Mouse (Mus musculus): ENCODE data around the gene Wwox. TPM values are rescaled to one million over a fixed set of nuclear protein-coding genes. Genes with fewer than 3 reads are reported as not detected.
A peak's percentile ranks its signal among the peaks of the same experiment; 100 is the strongest.

Gene Wwox
- polyA plus RNA-seq, 2 experiments = 2.5 to 2.6 TPM

DNA sequence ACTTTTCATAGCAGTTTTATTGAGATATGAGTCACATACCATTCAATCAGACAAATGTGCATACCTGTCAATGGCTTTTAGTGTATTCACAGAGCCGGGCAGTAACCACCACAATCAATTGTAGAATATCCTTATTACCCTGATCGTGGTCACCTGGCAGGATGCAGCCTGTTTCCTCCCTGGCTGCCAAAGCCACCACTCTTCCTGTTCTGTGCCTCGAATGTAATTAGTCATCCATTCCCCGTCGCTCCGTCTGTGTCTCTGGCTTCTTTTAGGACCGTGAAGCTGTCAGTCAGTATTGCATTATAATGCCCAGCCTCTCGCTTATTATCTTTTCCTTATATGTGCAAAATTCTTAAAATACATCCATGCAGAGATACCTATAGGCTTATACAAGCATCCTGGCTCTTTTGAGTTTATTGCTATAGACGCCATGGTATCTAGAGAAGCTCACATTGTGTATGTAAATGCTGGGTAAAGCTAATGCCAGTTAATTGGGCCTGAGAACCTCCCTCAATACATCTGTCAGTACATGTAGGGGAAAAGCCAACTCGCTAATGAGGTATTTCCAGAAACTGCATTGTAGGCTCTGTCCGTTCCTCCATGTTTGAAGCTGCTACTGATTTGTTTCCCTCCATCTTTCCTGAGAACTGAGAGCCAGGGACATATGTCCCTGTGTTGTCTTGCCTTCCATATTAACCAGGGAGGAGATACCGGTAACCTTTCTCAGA, 303.9 kb downstream of the Wwox start:
- WGBS (ENCODE audit: insufficient replicate concordance) = 13% methylated on average over 12 of the region's 12 CpGs
- Histone ChIP-seq H3K36me3 (replicated peaks; ENCODE audit: control insufficient read depth, insufficient read depth, low read depth) (no peaks in the 10 kb centered on the region), H3K9me3 (ENCODE audit: control insufficient read depth, low read length) (no peaks in the 10 kb centered on the region), H3K4me2 (ENCODE audit: low read depth) (no peak overlapping the region), H3K27ac (no peak overlapping the region), H3K4me1 (replicated peaks; ENCODE audit: control insufficient read depth in 2 of 2, insufficient read depth in 2 of 2, low read length in 1 of 2) (0 out of 4 replicates have a peak, but pooled peaks cover 0 to 1% of the 10 kb centered on the region in 2 experiments), H3K9ac (replicated peaks) (no peak overlapping the region), H3K4me3 (ENCODE audit: insufficient read depth in 1 of 2, low read depth in 2 of 2, low read length in 2 of 2) (no peak overlapping the region), H3K27me3 (ENCODE audit: control insufficient read depth, insufficient read depth, low read length) (no peaks in the 10 kb centered on the region)
- DNase-seq (ENCODE audit: low read depth in 3 of 3, low spot score in 3 of 3) = no peak
- no peak for ATAC-seq (ENCODE audit: insufficient read depth)
- TF ChIP-seq CTCF (IDR thresholded peaks at IDR 0.05; ENCODE audit: low read depth) (no peak), EP300 (IDR thresholded peaks at IDR 0.05; ENCODE audit: low read depth) (no peak)

DNA sequence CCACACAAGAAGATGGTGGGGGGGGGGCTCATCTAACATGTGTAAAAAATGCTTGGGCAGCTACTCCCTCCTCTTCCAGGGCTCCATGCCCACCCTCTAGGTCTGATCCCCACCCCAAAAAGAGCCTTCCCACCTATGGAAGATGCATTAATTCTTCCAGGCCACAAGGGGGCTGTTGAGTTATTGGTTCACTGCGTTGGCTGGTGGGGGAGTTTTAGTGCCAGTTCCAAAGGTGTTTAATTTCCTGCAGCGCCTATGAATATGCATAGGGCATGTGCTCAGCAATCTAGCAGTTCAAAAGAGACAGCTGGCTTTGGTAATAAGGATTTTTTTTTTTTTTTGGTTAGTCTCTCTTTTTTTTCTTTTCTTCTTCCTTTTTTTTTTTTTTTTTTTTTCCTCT, 306.9 kb downstream of the Wwox start:
- Histone ChIP-seq H3K9ac (replicated peaks) (no peak overlapping the region), H3K36me3 (replicated peaks; ENCODE audit: control insufficient read depth, insufficient read depth, low read depth) (no peaks in the 10 kb centered on the region), H3K27ac (no peak overlapping the region), H3K27me3 (ENCODE audit: control insufficient read depth, insufficient read depth, low read length) (no peaks in the 10 kb centered on the region), H3K4me1 (replicated peaks; ENCODE audit: control insufficient read depth in 2 of 2, insufficient read depth in 2 of 2, low read length in 1 of 2) (peaks cover 0 to 4% of the 10 kb centered on the region in 2 experiments; a peak in 1 of 4 replicates), H3K4me3 (ENCODE audit: insufficient read depth in 1 of 2, low read depth in 2 of 2, low read length in 2 of 2) (no peak overlapping the region), H3K9me3 (ENCODE audit: control insufficient read depth, low read length) (no peaks in the 10 kb centered on the region), H3K4me2 (ENCODE audit: low read depth) (no peak overlapping the region)
- TF ChIP-seq EP300 (IDR thresholded peaks at IDR 0.05; ENCODE audit: low read depth) (no peak), CTCF (IDR thresholded peaks at IDR 0.05; ENCODE audit: low read depth) (peak; percentile 25; the same call in 1 of the 2 replicates)
- DNase-seq (ENCODE audit: low read depth in 3 of 3, low spot score in 3 of 3) = no peak
- WGBS (ENCODE audit: insufficient replicate concordance) = 60% methylated on average over 2 of the region's 2 CpGs
- no peak for ATAC-seq (ENCODE audit: insufficient read depth)

DNA sequence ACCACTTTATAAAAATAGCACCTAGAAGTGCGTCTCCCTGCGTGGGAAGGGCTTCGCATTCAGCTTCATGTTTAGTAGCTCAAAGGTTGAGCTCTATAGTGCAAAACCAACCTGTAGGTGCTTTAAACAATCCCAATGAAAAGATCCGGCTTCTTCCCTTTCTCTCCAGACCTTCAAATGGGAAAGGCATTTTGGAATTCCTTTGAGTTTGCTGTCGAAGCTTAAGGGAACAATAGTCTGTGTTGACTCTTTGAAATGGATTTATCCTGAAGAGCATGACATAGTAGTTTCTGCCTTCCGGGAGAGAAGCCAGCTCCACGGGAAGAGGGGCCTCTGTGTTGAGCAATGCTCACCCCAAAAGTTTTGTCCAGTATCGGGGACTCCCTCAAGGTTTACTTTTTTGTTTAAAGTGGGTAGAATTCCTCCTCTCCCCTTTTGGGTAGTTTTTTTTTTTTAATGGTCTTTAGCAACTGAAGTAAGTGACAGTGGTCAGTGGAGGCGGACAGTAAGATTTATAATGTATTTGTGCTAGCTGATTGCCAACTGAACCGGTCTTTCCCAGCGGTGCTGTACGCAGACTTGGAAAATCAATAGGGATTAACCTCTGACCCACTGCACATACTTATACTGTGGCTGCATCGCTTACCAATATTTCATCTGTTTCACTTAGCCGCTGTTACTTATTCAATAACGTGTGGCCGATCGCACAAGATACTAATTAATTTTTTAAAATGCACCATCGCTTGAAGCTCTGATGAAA, 312.1 kb downstream of the Wwox start:
- Histone ChIP-seq H3K4me2 (ENCODE audit: low read depth) (no peak overlapping the region), H3K9me3 (ENCODE audit: control insufficient read depth, low read length) (no peaks in the 10 kb centered on the region), H3K27me3 (ENCODE audit: control insufficient read depth, insufficient read depth, low read length) (no peaks in the 10 kb centered on the region), H3K27ac (no peak overlapping the region), H3K4me1 (replicated peaks; ENCODE audit: control insufficient read depth in 2 of 2, insufficient read depth in 2 of 2, low read length in 1 of 2) (peaks cover 0 to 2% of the 10 kb centered on the region in 2 experiments; a peak in 1 of 4 replicates), H3K36me3 (replicated peaks; ENCODE audit: control insufficient read depth, insufficient read depth, low read depth) (no peaks in the 10 kb centered on the region), H3K9ac (replicated peaks) (no peak overlapping the region), H3K4me3 (ENCODE audit: insufficient read depth in 1 of 2, low read depth in 2 of 2, low read length in 2 of 2) (no peak overlapping the region)
- 63% methylated on average over 18 of the region's 18 CpGs for WGBS (ENCODE audit: insufficient replicate concordance)
- DNase-seq (ENCODE audit: low read depth in 3 of 3, low spot score in 3 of 3) (peak in 1 of 3 experiments; percentile 20), ATAC-seq (ENCODE audit: insufficient read depth) (no peak)
- TF ChIP-seq EP300 (IDR thresholded peaks at IDR 0.05; ENCODE audit: low read depth) (no peak), CTCF (IDR thresholded peaks at IDR 0.05; ENCODE audit: low read depth) (no peak)

DNA sequence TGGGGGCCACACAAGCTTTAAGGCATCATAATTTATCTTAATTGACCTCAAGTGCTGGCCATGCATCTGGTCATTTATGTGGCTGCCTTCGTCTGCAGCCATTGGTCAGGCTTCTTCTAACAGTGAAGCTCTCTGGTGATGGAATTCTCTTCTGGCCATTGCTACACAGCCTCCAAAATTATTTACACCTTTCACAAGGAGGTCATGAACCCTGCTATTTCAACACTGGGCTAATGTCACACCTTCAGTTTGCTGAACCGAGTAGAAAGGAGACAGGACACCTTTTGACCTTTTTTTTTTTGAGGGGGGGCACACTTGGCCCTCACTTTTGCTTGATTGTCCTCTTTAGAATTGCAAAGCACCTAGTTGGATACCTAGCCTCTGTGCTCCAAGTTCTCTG, 320.2 kb downstream of the Wwox start:
- Histone ChIP-seq H3K4me2 (ENCODE audit: low read depth) (no peak overlapping the region), H3K9me3 (ENCODE audit: control insufficient read depth, low read length) (no peaks in the 10 kb centered on the region), H3K27me3 (ENCODE audit: control insufficient read depth, insufficient read depth, low read length) (no peaks in the 10 kb centered on the region), H3K36me3 (replicated peaks; ENCODE audit: control insufficient read depth, insufficient read depth, low read depth) (no peaks in the 10 kb centered on the region), H3K9ac (replicated peaks) (no peak overlapping the region), H3K4me1 (replicated peaks; ENCODE audit: control insufficient read depth in 2 of 2, insufficient read depth in 2 of 2, low read length in 1 of 2) (peaks cover 0 to under 1% of the 10 kb centered on the region in 2 experiments; a peak in 2 of 4 replicates), H3K27ac (no peak overlapping the region), H3K4me3 (ENCODE audit: insufficient read depth in 1 of 2, low read depth in 2 of 2, low read length in 2 of 2) (no peak overlapping the region)
- ATAC-seq (ENCODE audit: insufficient read depth) (no peak), DNase-seq (ENCODE audit: low read depth in 3 of 3, low spot score in 3 of 3) (no peak)
- TF ChIP-seq EP300 (IDR thresholded peaks at IDR 0.05; ENCODE audit: low read depth) (no peak), CTCF (IDR thresholded peaks at IDR 0.05; ENCODE audit: low read depth) (no peak)
- WGBS (ENCODE audit: insufficient replicate concordance) = 28% methylated on average over 2 of the region's 2 CpGs

DNA sequence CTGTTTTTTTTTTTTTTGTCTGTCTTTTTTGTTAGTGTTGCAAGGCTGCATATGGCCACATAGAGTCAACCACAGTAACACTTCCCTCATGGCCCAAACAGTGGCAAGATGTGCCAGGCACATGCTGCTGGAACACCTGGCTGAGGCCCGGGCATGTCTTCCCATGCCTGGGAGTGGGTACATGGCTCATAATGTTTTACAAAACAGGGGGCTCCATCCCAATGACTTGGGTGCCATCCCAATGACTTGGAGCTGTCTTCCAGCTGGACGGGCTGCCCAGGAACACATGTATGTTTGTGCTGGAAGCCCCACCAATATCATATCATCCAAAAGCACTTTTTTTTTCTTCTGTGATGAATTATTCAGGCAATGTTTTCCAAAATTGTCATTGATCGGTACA, 329.1 kb downstream of the Wwox start:
- Histone ChIP-seq H3K36me3 (replicated peaks; ENCODE audit: control insufficient read depth, insufficient read depth, low read depth) (no peaks in the 10 kb centered on the region), H3K9ac (replicated peaks) (no peak overlapping the region), H3K4me3 (ENCODE audit: insufficient read depth in 1 of 2, low read depth in 2 of 2, low read length in 2 of 2) (no peak overlapping the region), H3K4me2 (ENCODE audit: low read depth) (no peak overlapping the region), H3K27ac (no peak overlapping the region), H3K9me3 (ENCODE audit: control insufficient read depth, low read length) (no peaks in the 10 kb centered on the region), H3K27me3 (ENCODE audit: control insufficient read depth, insufficient read depth, low read length) (no peaks in the 10 kb centered on the region), H3K4me1 (replicated peaks; ENCODE audit: control insufficient read depth in 2 of 2, insufficient read depth in 2 of 2, low read length in 1 of 2) (peaks cover 0 to 15% of the 10 kb centered on the region in 2 experiments; a peak in 2 of 4 replicates)
- ATAC-seq (ENCODE audit: insufficient read depth) = no peak
- TF ChIP-seq CTCF (IDR thresholded peaks at IDR 0.05; ENCODE audit: low read depth) (no peak), EP300 (IDR thresholded peaks at IDR 0.05; ENCODE audit: low read depth) (no peak)
- DNase-seq (ENCODE audit: low read depth in 3 of 3, low spot score in 3 of 3) = no peak
- 73% methylated on average over 3 of the region's 3 CpGs for WGBS (ENCODE audit: insufficient replicate concordance)

All from liver, embryonic 14.5 days (tissue).